Mouse (Mus musculus) frontal cortex, adult 2 months (tissue): ENCODE data around the gene Taar8b. TPM values are rescaled to one million over a fixed set of nuclear protein-coding genes. Genes with fewer than 3 reads are reported as not detected.

Source experiments
- DNase-seq, 2 experiments: peaks; one replicate each; pipeline ENCODE4 v3.0.0; 2022; ENCODE audit warnings: low spot score in 1 of 2; ENCODE audit errors: extremely low spot score in 1 of 2
- polyA plus RNA-seq: library from polyadenylated mRNA; depleted of rRNA; stranded (reverse); fragments of >200 nt; gene quantifications from 2 replicates; pipeline ENCODE4 v1.2.3, GENCODE M21; 2012; rRNA removed

Gene Taar8b
- polyA plus RNA-seq, 1 experiment, result not detected

GRCm38 (mm10) chr10:24049210-24049609 lies 42.9 kb downstream of the Taar8b start, which contains the start of gene Taar7f:
Gene Taar7f (plus strand): TSS chr10:24049510.
- DNase-seq, result no peak

Other genes with a start within 250 kb of the Taar8b start
- 0.04 and 0.12 TPM in 2 replicates for gene Vnn3, start 240.8 kb downstream of the Taar8b start, polyA plus RNA-seq
- gene Vnn1, start 197.6 kb downstream of the Taar8b start, polyA plus RNA-seq, result 0.50 and 0.61 TPM in 2 replicates
- not detected in 2 replicates for gene Taar1, start 171.9 kb downstream of the Taar8b start, polyA plus RNA-seq
- not detected in 2 replicates for gene Taar2, start 153.7 kb downstream of the Taar8b start, polyA plus RNA-seq
- not detected in 2 replicates for gene Taar3, start 142.7 kb downstream of the Taar8b start, polyA plus RNA-seq
- gene Taar4, start 131.8 kb downstream of the Taar8b start, polyA plus RNA-seq, result not detected in 2 replicates
- not detected in 2 replicates for gene Taar5, start 121.6 kb downstream of the Taar8b start, polyA plus RNA-seq
- not detected in 2 replicates for gene Taar6, start 106.6 kb downstream of the Taar8b start, polyA plus RNA-seq
- gene Taar7a, start 98.8 kb downstream of the Taar8b start, polyA plus RNA-seq, result not detected in 2 replicates
- not detected in 2 replicates for gene Taar7b, start 92.4 kb downstream of the Taar8b start, polyA plus RNA-seq
- gene Taar7d, start 65.1 kb downstream of the Taar8b start, polyA plus RNA-seq, result not detected in 2 replicates
- not detected in 2 replicates for gene Taar7e, start 54.7 kb downstream of the Taar8b start, polyA plus RNA-seq
- gene Taar7f, start 42.8 kb downstream of the Taar8b start, polyA plus RNA-seq, result not detected in 2 replicates
- not detected in 2 replicates for gene Taar8a, start 15.8 kb downstream of the Taar8b start, polyA plus RNA-seq
- not detected in 2 replicates for gene Taar8c, start 9.6 kb upstream of the Taar8b start, polyA plus RNA-seq
- gene Taar9, start 17.2 kb upstream of the Taar8b start, polyA plus RNA-seq, result not detected in 2 replicates
- gene Stx7, start 57.0 kb upstream of the Taar8b start, polyA plus RNA-seq, result 174 and 175 TPM in 2 replicates
- 6.6 and 6.9 TPM in 2 replicates for gene Moxd1, start 131.2 kb upstream of the Taar8b start, polyA plus RNA-seq